Mouse (Mus musculus) midbrain, embryonic 11.5 days (tissue): ENCODE measurements at regions not wholly inside any gene's neighbourhood (a gene's known extent, or its start where the extent isn't known, plus 50 kb on each side); places are given as distances from the start of the nearest gene placed in this dataset.
A peak's percentile ranks its signal among the peaks of the same experiment; 100 is the strongest.

Experiments used
- ATAC-seq: fragments of 200-750 bp; cut with Nextera tagmentation; 2 replicates; pipeline ENCODE4 v1.8.0; 2017; ENCODE audit warnings: moderate TSS enrichment, moderate library complexity; ENCODE audit not compliant: low FRiP score
- DNase-seq: peaks from one replicate; pipeline ENCODE4 v3.0.0; 2015; ENCODE audit warnings: low spot score; ENCODE audit errors: missing footprints
- H3K27ac ChIP-seq: fragments of 300-500 bp; sonication (generic); 2 replicates; pipeline ENCODE4 v1.5.1; 2014; ENCODE audit warnings: low read depth, low read length
- H3K27me3 ChIP-seq: fragments of 300-500 bp; sonication (generic); 2 replicates; pipeline ENCODE4 v1.6.1; 2014; ENCODE audit warnings: mild to moderate bottlenecking, low read length, moderate library complexity, mixed read lengths; ENCODE audit not compliant: control insufficient read depth, insufficient read depth
- H3K36me3 ChIP-seq: fragments of 300-500 bp; sonication (generic); 2 replicates; pipeline ENCODE4 v1.6.1; 2014; ENCODE audit warnings: mild to moderate bottlenecking, low read length, moderate library complexity, mixed read lengths; ENCODE audit not compliant: control insufficient read depth, insufficient read depth
- H3K4me1 ChIP-seq: fragments of 300-500 bp; sonication (generic); 2 replicates; pipeline ENCODE4 v1.6.1; 2014; ENCODE audit warnings: low read length; ENCODE audit not compliant: control insufficient read depth, insufficient read depth
- H3K4me2 ChIP-seq: fragments of 300-500 bp; sonication (generic); 2 replicates; pipeline ENCODE4 v1.6.1; 2014; ENCODE audit warnings: mild to moderate bottlenecking, moderate library complexity
- H3K4me3 ChIP-seq: fragments of 300-500 bp; sonication (generic); 2 replicates; pipeline ENCODE4 v1.5.1; 2014; ENCODE audit warnings: low read depth, low read length
- H3K9ac ChIP-seq: fragments of 300-500 bp; sonication (generic); 2 replicates; pipeline ENCODE4 v1.6.1; 2014; ENCODE audit warnings: low read length
- H3K9me3 ChIP-seq: fragments of 300-500 bp; sonication (generic); 2 replicates; pipeline ENCODE4 v1.6.1; 2016; ENCODE audit warnings: low read length; ENCODE audit not compliant: control insufficient read depth
- WGBS: fragments of 180-500 bp; shearing (Covaris S2); extraction: QIAGEN DNeasy Blood & Tissue Kit; methylation state at CpG from one replicate; pipeline ENCODE4 v1.1.7; 2014; 5-methylcytosine and 5-hydroxymethylcytosine counted together

- ATAC-seq = no peak
- Histone ChIP-seq H3K27ac (no peak overlapping the region), H3K4me1 (no peaks in the 10 kb centered on the region), H3K4me2 (no peak overlapping the region), H3K9me3 (no peaks in the 10 kb centered on the region), H3K4me3 (no peak overlapping the region), H3K9ac (no peak overlapping the region), H3K36me3 (no peaks in the 10 kb centered on the region), H3K27me3 (no peaks in the 10 kb centered on the region)
- WGBS = 81% methylated on average over 2 of the region's 2 CpGs
- DNase-seq = no peak
Observed at GRCm38 (mm10) chr1:142605224-142605623, 1035.2 kb upstream of the B3galt2 start.

- Histone ChIP-seq H3K36me3 (no peaks in the 10 kb centered on the region), H3K4me3 (no peak overlapping the region), H3K27me3 (no peaks in the 10 kb centered on the region), H3K27ac (no peak overlapping the region), H3K9ac (no peak overlapping the region), H3K9me3 (no peaks in the 10 kb centered on the region), H3K4me2 (no peak overlapping the region), H3K4me1 (no peaks in the 10 kb centered on the region)
- WGBS = 90% methylated on average over 1 of the region's 1 CpGs
- DNase-seq = no peak
- ATAC-seq = no peak
Observed at GRCm38 (mm10) chr1:142606082-142606481, 1034.4 kb upstream of the B3galt2 start.

DNA sequence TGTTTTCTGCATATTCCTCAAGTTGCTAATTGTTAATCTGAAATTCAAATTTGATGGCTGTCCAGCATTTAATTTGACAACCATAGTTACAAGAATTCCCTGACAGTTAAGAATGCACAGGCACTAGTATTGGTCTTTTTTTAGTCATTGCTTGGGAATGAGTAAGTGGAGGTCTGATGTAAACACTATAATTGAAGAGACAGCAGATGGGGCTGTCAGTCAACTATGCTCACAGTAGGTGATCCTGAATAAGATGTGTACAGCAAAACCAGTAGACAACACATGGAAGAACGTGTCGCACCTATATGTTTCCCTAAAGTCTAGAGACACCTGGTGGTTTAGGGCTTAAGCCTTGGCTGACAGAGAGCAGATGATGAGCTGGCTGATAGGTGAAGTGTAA, 1019.0 kb upstream of the B3galt2 start:
- H3K27me3 ChIP-seq = no peaks in the 10 kb centered on the region
- H3K4me3 ChIP-seq = no peak overlapping the region
- no peaks in the 10 kb centered on the region for H3K4me1 ChIP-seq
- no peaks in the 10 kb centered on the region for H3K36me3 ChIP-seq
- DNase-seq (no peak), ATAC-seq (no peak)
- H3K9ac ChIP-seq = no peak overlapping the region
- H3K27ac ChIP-seq = no peak overlapping the region
- WGBS = 88% methylated on average over 2 of the region's 2 CpGs
- no peak overlapping the region for H3K4me2 ChIP-seq
- no peaks in the 10 kb centered on the region for H3K9me3 ChIP-seq

- DNase-seq = no peak
- H3K27ac ChIP-seq = no peak overlapping the region
- no peaks in the 10 kb centered on the region for H3K36me3 ChIP-seq
- H3K4me3 ChIP-seq = no peak overlapping the region
- no peak for ATAC-seq
- H3K27me3 ChIP-seq = no peaks in the 10 kb centered on the region
- H3K4me2 ChIP-seq = no peak overlapping the region
- no peaks in the 10 kb centered on the region for H3K9me3 ChIP-seq
- 76% methylated on average over 4 of the region's 4 CpGs for WGBS
- H3K9ac ChIP-seq = no peak overlapping the region
- no peaks in the 10 kb centered on the region for H3K4me1 ChIP-seq
Observed at GRCm38 (mm10) chr1:142624303-142624702, 1016.2 kb upstream of the B3galt2 start.

DNA sequence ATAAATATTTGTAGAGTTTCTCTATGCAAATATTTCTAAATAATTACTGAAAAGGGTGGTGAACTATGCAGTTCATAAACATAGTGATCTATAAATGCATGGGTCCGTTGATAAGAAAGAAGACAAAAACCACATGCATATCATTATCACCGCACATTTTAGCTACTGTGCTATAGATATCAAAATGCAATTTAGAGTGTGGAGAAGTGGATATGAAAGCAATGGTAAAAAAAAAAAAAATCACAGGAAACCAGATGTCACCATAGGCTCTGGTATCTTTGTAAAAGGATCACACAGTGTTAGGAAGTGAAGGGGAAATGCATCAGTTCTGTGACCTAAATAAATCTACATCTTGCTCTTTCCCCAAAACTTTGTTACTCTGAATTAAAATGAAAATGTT, 985.2 kb upstream of the B3galt2 start:
- Histone ChIP-seq H3K4me2 (no peak overlapping the region), H3K9me3 (no peaks in the 10 kb centered on the region), H3K27ac (no peak overlapping the region), H3K27me3 (no peaks in the 10 kb centered on the region), H3K4me3 (no peak overlapping the region), H3K36me3 (no peaks in the 10 kb centered on the region), H3K4me1 (no peaks in the 10 kb centered on the region), H3K9ac (no peak overlapping the region)
- ATAC-seq = no peak
- no peak for DNase-seq
- 92% methylated on average over 2 of the region's 2 CpGs for WGBS

GRCm38 (mm10) chr1:142665262-142665661, 975.2 kb upstream of the B3galt2 start:
- H3K27ac ChIP-seq = no peak overlapping the region
- H3K4me3 ChIP-seq = no peak overlapping the region
- H3K9ac ChIP-seq = no peak overlapping the region
- no peaks in the 10 kb centered on the region for H3K9me3 ChIP-seq
- no peak overlapping the region for H3K4me2 ChIP-seq
- no peaks in the 10 kb centered on the region for H3K27me3 ChIP-seq
- ATAC-seq (no peak), DNase-seq (no peak)
- H3K4me1 ChIP-seq = no peaks in the 10 kb centered on the region
- WGBS = 83% methylated on average over 4 of the region's 4 CpGs
- no peaks in the 10 kb centered on the region for H3K36me3 ChIP-seq

DNA sequence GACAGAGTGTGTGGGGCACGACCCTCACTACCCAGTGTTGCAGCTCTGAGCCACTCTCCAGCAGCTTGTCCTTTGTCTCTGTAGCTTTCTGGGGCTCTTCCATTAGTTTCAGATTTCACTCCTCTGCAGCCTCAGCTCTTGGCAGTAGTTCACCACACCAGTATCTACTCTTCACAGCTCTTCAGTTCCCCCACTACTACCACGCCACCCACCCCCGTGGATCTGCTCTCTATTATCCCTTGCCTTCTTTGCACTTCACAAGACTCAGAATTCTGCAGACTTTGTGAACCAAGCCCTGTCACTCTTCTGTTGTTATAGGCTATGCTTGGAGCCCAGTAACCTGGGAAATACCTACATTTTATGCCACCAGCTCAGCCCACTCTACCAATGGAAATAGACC, 960.5 kb upstream of the B3galt2 start:
- DNase-seq = no peak

GRCm38 (mm10) chr1:142688828-142689227, 951.6 kb upstream of the B3galt2 start:
- no peak for DNase-seq
- Histone ChIP-seq H3K36me3 (no peaks in the 10 kb centered on the region), H3K27me3 (no peaks in the 10 kb centered on the region), H3K4me1 (no peaks in the 10 kb centered on the region), H3K27ac (no peak overlapping the region), H3K4me3 (no peak overlapping the region), H3K9me3 (no peaks in the 10 kb centered on the region), H3K4me2 (no peak overlapping the region), H3K9ac (no peak overlapping the region)
- no peak for ATAC-seq

More for the DNA sequence above, 960.5 kb upstream of the B3galt2 start:
- Histone ChIP-seq H3K9me3 (no peaks in the 10 kb centered on the region), H3K9ac (no peak overlapping the region), H3K4me1 (no peaks in the 10 kb centered on the region), H3K27me3 (no peaks in the 10 kb centered on the region), H3K4me2 (no peak overlapping the region), H3K27ac (no peak overlapping the region), H3K4me3 (no peak overlapping the region), H3K36me3 (no peaks in the 10 kb centered on the region)
- 71% methylated on average over 3 of the region's 3 CpGs for WGBS
- no peak for ATAC-seq

- no peak for ATAC-seq
- H3K4me3 ChIP-seq = no peak overlapping the region
- no peak overlapping the region for H3K4me2 ChIP-seq
- H3K9ac ChIP-seq = no peak overlapping the region
- H3K27me3 ChIP-seq = no peaks in the 10 kb centered on the region
- 76% methylated on average over 1 of the region's 1 CpGs for WGBS
- no peaks in the 10 kb centered on the region for H3K4me1 ChIP-seq
- peak; percentile 83 for DNase-seq
- H3K27ac ChIP-seq = no peak overlapping the region
- no peaks in the 10 kb centered on the region for H3K36me3 ChIP-seq
- no peaks in the 10 kb centered on the region for H3K9me3 ChIP-seq
Observed at GRCm38 (mm10) chr1:142695179-142695578, 945.3 kb upstream of the B3galt2 start.

DNA sequence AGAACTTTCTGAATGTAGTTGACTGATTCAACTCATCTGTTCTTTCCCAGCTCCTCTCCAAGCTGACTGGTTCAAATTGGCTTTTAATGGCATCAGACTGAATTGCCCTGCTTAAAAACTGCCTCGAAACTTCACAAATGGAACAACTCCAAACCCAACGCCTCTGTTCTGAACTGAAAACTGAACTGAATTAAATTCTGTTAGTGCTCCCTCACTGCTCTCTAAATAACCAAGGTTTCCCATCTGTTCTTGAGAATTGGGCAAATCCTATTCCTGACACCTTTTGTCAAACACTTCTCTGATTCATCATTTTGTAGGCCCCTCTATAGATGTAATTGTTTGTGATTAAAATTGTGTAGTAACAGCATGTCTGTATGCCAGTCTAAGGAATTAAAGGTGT, 932.2 kb upstream of the B3galt2 start:
- Histone ChIP-seq H3K27me3 (no peaks in the 10 kb centered on the region), H3K4me1 (no peaks in the 10 kb centered on the region)
- WGBS = 83% methylated on average over 2 of the region's 2 CpGs

More for the DNA sequence above, 932.2 kb upstream of the B3galt2 start:
- no peak overlapping the region for H3K27ac ChIP-seq
- H3K4me3 ChIP-seq = no peak overlapping the region
- no peaks in the 10 kb centered on the region for H3K36me3 ChIP-seq
- ATAC-seq (no peak), DNase-seq (no peak)
- no peaks in the 10 kb centered on the region for H3K9me3 ChIP-seq
- H3K4me2 ChIP-seq = no peak overlapping the region
- no peak overlapping the region for H3K9ac ChIP-seq
